Mouse (Mus musculus) embryonic facial prominence, embryonic 14.5 days (tissue): ENCODE data around the gene Usp29. TPM values are rescaled to one million over a fixed set of nuclear protein-coding genes. Genes with fewer than 3 reads are reported as not detected.

Experiments
- ATAC-seq: fragments of 200-750 bp; cut with Nextera tagmentation; 2 replicates; pipeline ENCODE4 v1.8.0; 2017; ENCODE audit warnings: low read depth, moderate number of reproducible peaks, moderate TSS enrichment
- DNase-seq: peaks from one replicate; pipeline ENCODE4 v3.0.0-alpha.2; 2015; ENCODE audit warnings: low spot score
- H3K27ac ChIP-seq: fragments of 300-500 bp; sonication (generic); replicated peaks from 2 replicates; pipeline ENCODE4 v1.5.1; 2014; ENCODE audit warnings: low read depth, mild to moderate bottlenecking, low read length, moderate library complexity
- H3K27me3 ChIP-seq: fragments of 300-500 bp; sonication (generic); replicated peaks from 2 replicates; pipeline ENCODE4 v1.6.1; 2014; ENCODE audit warnings: low read length; ENCODE audit not compliant: control insufficient read depth, insufficient read depth
- H3K36me3 ChIP-seq: fragments of 300-500 bp; sonication (generic); 2 replicates; pipeline ENCODE4 v1.6.1; 2014; ENCODE audit warnings: low read length, mixed read lengths; ENCODE audit not compliant: control insufficient read depth, insufficient read depth
- H3K4me1 ChIP-seq: fragments of 300-500 bp; sonication (generic); 2 replicates; pipeline ENCODE4 v1.6.1; 2014; ENCODE audit warnings: antibody characterized with exemption, low read length; ENCODE audit not compliant: control insufficient read depth, insufficient read depth
- H3K4me2 ChIP-seq: fragments of 300-500 bp; sonication (generic); 2 replicates; pipeline ENCODE4 v1.6.1; 2014; ENCODE audit warnings: low read depth, mild to moderate bottlenecking, low read length, moderate library complexity, mixed read lengths
- H3K4me3 ChIP-seq: fragments of 300-500 bp; sonication (generic); 2 replicates; pipeline ENCODE4 v1.5.1; 2014; ENCODE audit warnings: low read depth, mild to moderate bottlenecking, low read length
- H3K9ac ChIP-seq: fragments of 300-500 bp; sonication (generic); 2 replicates; pipeline ENCODE4 v1.6.1; 2014; ENCODE audit warnings: low read depth, mild to moderate bottlenecking, low read length, moderate library complexity, mixed read lengths
- H3K9me3 ChIP-seq: fragments of 300-500 bp; sonication (generic); 2 replicates; pipeline ENCODE4 v1.6.1; 2016; ENCODE audit warnings: low read length; ENCODE audit not compliant: control insufficient read depth
- WGBS: fragments of 180-500 bp; shearing (Covaris S2); extraction: QIAGEN DNeasy Blood & Tissue Kit; methylation state at CpG from one replicate; pipeline ENCODE4 v1.1.7; 2014; 5-methylcytosine and 5-hydroxymethylcytosine counted together
- polyA plus RNA-seq: library from polyadenylated mRNA; unstranded; fragments of >200 nt; fragmentation: Nextera tagmentation; extraction: Ambion mirVana; gene quantifications from 2 replicates; pipeline ENCODE4 v1.2.1, GENCODE M21; 2014

The Usp29 gene
- polyA plus RNA-seq, 1 experiment from 2014 or later = 12.2 TPM

DNA sequence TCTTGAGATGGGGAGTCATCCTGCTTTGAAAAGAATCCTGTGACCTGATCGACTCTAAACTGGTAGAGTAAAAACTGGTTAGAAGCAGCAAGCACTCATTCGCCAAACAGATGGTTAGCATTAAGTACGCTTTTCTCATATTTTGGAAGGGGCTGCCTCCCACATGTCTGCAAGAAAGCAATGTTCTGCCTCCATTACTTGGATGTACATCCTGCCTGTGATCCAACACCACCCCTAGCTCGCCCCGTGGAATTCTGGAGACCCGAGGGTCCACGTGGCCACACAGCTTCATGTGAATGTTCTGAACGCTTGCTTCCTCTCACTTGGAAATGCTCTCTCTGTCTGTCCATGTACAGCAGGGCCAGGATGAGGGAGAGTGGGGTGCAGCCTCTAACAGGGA lies 173.1 kb downstream of the Usp29 start:
- 40% methylated on average over 8 of the region's 8 CpGs for WGBS
- H3K9ac ChIP-seq = no peak overlapping the region
- peak; percentile 92 for DNase-seq
- H3K4me3 ChIP-seq = no peak overlapping the region
- peak overlapping the region; percentile 89 for H3K27ac ChIP-seq
- no peaks in the 10 kb centered on the region for H3K27me3 ChIP-seq
- no peaks in the 10 kb centered on the region for H3K9me3 ChIP-seq
- peak; percentile 90 for ATAC-seq
- H3K36me3 ChIP-seq = no peaks in the 10 kb centered on the region
- H3K4me2 ChIP-seq = no peak overlapping the region
- peaks cover 4% of the 10 kb centered on the region; the same call in 1 of the 2 replicates for H3K4me1 ChIP-seq

DNA sequence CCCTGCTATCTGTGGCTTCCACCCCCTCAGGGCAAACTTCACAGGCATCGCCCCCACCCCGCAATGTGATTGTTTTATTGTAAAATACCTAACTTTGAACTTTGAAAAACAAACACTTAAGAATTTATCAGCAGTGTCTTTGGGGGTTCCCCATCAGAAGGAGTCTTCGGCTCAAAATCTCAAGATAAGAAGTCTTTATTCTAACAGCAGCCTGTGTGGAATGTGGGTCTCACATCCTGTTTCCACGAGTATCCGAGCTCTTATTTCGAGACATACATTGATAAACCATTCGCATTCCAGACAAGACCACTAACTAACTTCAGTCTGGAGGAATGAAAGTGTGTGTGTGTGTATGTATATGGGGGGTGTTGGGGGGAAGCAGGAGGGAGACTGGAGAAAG lies 180.1 kb downstream of the Usp29 start:
- Histone ChIP-seq H3K27me3 (no peaks in the 10 kb centered on the region), H3K9ac (no peak overlapping the region), H3K4me3 (no peak overlapping the region), H3K9me3 (no peaks in the 10 kb centered on the region), H3K4me2 (no peak overlapping the region), H3K36me3 (no peaks in the 10 kb centered on the region), H3K4me1 (peaks cover 26% of the 10 kb centered on the region), H3K27ac (peak overlapping the region; percentile 74)
- 28% methylated on average over 7 of the region's 7 CpGs for WGBS
- DNase-seq (peak; percentile 66), ATAC-seq (no peak)

- no peaks in the 10 kb centered on the region for H3K9me3 ChIP-seq
- H3K27me3 ChIP-seq = no peaks in the 10 kb centered on the region
- H3K9ac ChIP-seq = no peak overlapping the region
- DNase-seq (peak; percentile 48), ATAC-seq (no peak)
- no peaks in the 10 kb centered on the region for H3K36me3 ChIP-seq
- peak overlapping the region; percentile 74 for H3K27ac ChIP-seq
- no peak overlapping the region for H3K4me3 ChIP-seq
- no peak overlapping the region for H3K4me2 ChIP-seq
- H3K4me1 ChIP-seq = peaks cover 26% of the 10 kb centered on the region
- WGBS = 75% methylated on average over 5 of the region's 5 CpGs
Observed at GRCm38 (mm10) chr7:6911731-6912130, 181.4 kb downstream of the Usp29 start.

- Histone ChIP-seq H3K9ac (peak overlapping the region; percentile 59), H3K27ac (peak overlapping the region; percentile 91), H3K36me3 (no peaks in the 10 kb centered on the region), H3K4me1 (peaks cover 26% of the 10 kb centered on the region), H3K9me3 (no peaks in the 10 kb centered on the region), H3K4me3 (peak overlapping the region; percentile 30), H3K4me2 (peak overlapping the region; percentile 61), H3K27me3 (no peaks in the 10 kb centered on the region)
- DNase-seq (peak; percentile 95), ATAC-seq (peak; percentile 92)
- WGBS = 6% methylated on average over 29 of the region's 30 CpGs
Observed at GRCm38 (mm10) chr7:6913439-6914380, 183.3 kb downstream of the Usp29 start.

DNA sequence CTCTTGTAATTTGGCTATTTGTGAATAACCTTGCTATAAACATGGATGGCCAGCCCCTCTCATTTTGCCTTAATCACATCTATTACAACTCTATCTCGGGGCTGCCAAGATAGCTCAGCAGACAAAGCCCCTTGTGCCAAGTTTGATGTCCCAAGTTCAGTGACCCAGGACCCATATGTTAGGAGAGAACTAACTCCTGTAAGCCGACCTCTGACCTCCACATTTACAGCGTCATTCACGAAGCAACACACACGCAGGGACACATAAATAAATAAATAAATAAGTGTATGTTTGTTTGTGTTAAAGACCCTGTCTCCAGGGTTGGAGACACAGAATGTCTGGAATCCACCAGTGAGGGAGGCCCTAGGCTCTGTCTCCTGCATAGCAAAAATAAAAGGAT lies 186.7 kb downstream of the Usp29 start:
- Histone ChIP-seq H3K4me3 (no peak overlapping the region), H3K9ac (no peak overlapping the region), H3K9me3 (no peaks in the 10 kb centered on the region), H3K27ac (no peak overlapping the region), H3K36me3 (no peaks in the 10 kb centered on the region), H3K4me2 (no peak overlapping the region), H3K27me3 (no peaks in the 10 kb centered on the region), H3K4me1 (peaks cover 20% of the 10 kb centered on the region)
- WGBS = 55% methylated on average over 5 of the region's 5 CpGs
- no peak for ATAC-seq
- no peak for DNase-seq

- peak; percentile 68 for ATAC-seq
- H3K4me1 ChIP-seq = peaks cover 13% of the 10 kb centered on the region
- 0 out of 2 replicates have a peak overlapping the region, but pooled peaks have one; percentile 15 for H3K4me2 ChIP-seq
Observed at GRCm38 (mm10) chr7:6918267-6918666, 187.9 kb downstream of the Usp29 start.

GRCm38 (mm10) chr7:6919131-6919870 lies 188.9 kb downstream of the Usp29 start:
- H3K9ac ChIP-seq = no peak overlapping the region
- H3K4me3 ChIP-seq = no peak overlapping the region
- H3K4me2 ChIP-seq = no peak overlapping the region
- H3K27me3 ChIP-seq = no peaks in the 10 kb centered on the region
- no peak for ATAC-seq
- no peaks in the 10 kb centered on the region for H3K36me3 ChIP-seq
- H3K4me1 ChIP-seq = peaks cover 4% of the 10 kb centered on the region; the same call in 1 of the 2 replicates
- WGBS = 88% methylated on average over 1 of the region's 1 CpGs
- H3K9me3 ChIP-seq = no peaks in the 10 kb centered on the region
- no peak for DNase-seq
- no peak overlapping the region for H3K27ac ChIP-seq

More at GRCm38 (mm10) chr7:6918267-6918666, 187.9 kb downstream of the Usp29 start:
- WGBS = 10% methylated on average over 10 of the region's 10 CpGs
- Histone ChIP-seq H3K9me3 (no peaks in the 10 kb centered on the region), H3K27ac (peak overlapping the region; percentile 58; the same call in 1 of the 2 replicates), H3K27me3 (no peaks in the 10 kb centered on the region), H3K36me3 (no peaks in the 10 kb centered on the region), H3K9ac (0 out of 2 replicates have a peak overlapping the region, but pooled peaks have one; percentile 30), H3K4me3 (no peak overlapping the region)
- peak; percentile 91 for DNase-seq

- no peak overlapping the region for H3K27ac ChIP-seq
- H3K4me1 ChIP-seq = no peaks in the 10 kb centered on the region
- DNase-seq (no peak), ATAC-seq (no peak)
- no peaks in the 10 kb centered on the region for H3K36me3 ChIP-seq
- H3K4me2 ChIP-seq = no peak overlapping the region
- H3K9me3 ChIP-seq = no peaks in the 10 kb centered on the region
- no peak overlapping the region for H3K9ac ChIP-seq
- WGBS = 88% methylated on average over 3 of the region's 3 CpGs
- no peaks in the 10 kb centered on the region for H3K27me3 ChIP-seq
- H3K4me3 ChIP-seq = no peak overlapping the region
Observed at GRCm38 (mm10) chr7:6923515-6923914, 193.1 kb downstream of the Usp29 start.
